Mouse (Mus musculus) liver, embryonic 11.5 days (tissue): ENCODE results near the gene Lrrc36. TPM values are rescaled to one million over a fixed set of nuclear protein-coding genes. Genes with fewer than 3 reads are reported as not detected.
A peak's percentile ranks its signal among the peaks of the same experiment; 100 is the strongest.

ENCODE experiments used
- ATAC-seq: fragments of 200-750 bp; cut with Nextera tagmentation; replicated peaks from 2 replicates; pipeline ENCODE4 v1.8.0; 2017; ENCODE audit warnings: moderate number of reproducible peaks, mild to moderate bottlenecking, moderate TSS enrichment, moderate library complexity; ENCODE audit not compliant: low FRiP score
- DNase-seq: peaks from one replicate; pipeline ENCODE4 v3.0.0-alpha.2; 2017; ENCODE audit warnings: low spot score
- H3K27ac ChIP-seq: fragments of 300-500 bp; sonication (generic); 2 replicates; pipeline ENCODE4 v1.5.1; 2014; ENCODE audit warnings: mild to moderate bottlenecking, low read depth, low read length, control low read depth
- H3K27me3 ChIP-seq: fragments of 300-500 bp; sonication (generic); replicated peaks from 2 replicates; pipeline ENCODE4 v1.6.1; 2014; ENCODE audit warnings: low read length, mixed read lengths; ENCODE audit not compliant: control insufficient read depth, insufficient read depth
- H3K36me3 ChIP-seq: fragments of 300-500 bp; sonication (generic); 2 replicates; pipeline ENCODE4 v1.6.1; 2014; ENCODE audit warnings: mild to moderate bottlenecking, low read length, moderate library complexity, mixed read lengths; ENCODE audit not compliant: control insufficient read depth, insufficient read depth
- H3K4me1 ChIP-seq: fragments of 300-500 bp; sonication (generic); replicated peaks from 2 replicates; pipeline ENCODE4 v1.6.1; 2014; ENCODE audit warnings: low read length, mixed read lengths; ENCODE audit not compliant: control insufficient read depth, insufficient read depth
- H3K4me2 ChIP-seq: fragments of 300-500 bp; sonication (generic); 2 replicates; pipeline ENCODE4 v1.6.1; 2014; ENCODE audit warnings: mild to moderate bottlenecking, control low read depth, moderate library complexity
- H3K4me3 ChIP-seq: fragments of 300-500 bp; sonication (generic); 2 replicates; pipeline ENCODE4 v1.5.1; 2014; ENCODE audit warnings: low read depth, low read length, control low read depth
- H3K9ac ChIP-seq: fragments of 300-500 bp; sonication (generic); 2 replicates; pipeline ENCODE4 v1.6.1; 2014; ENCODE audit warnings: low read depth, low read length, control low read depth
- H3K9me3 ChIP-seq: fragments of 300-500 bp; sonication (generic); 2 replicates; pipeline ENCODE4 v1.6.1; 2016; ENCODE audit warnings: low read length, inconsistent platforms, mixed read lengths; ENCODE audit not compliant: control insufficient read depth
- WGBS: fragments of 180-500 bp; shearing (Covaris S2); extraction: QIAGEN DNeasy Blood & Tissue Kit; methylation state at CpG from one replicate; pipeline ENCODE4 v1.1.7; 2014; 5-methylcytosine and 5-hydroxymethylcytosine counted together
- polyA plus RNA-seq: library from polyadenylated mRNA; unstranded; fragments of >200 nt; fragmentation: Nextera tagmentation; extraction: Ambion mirVana; gene quantifications from 2 replicates; pipeline ENCODE4 v1.2.1, GENCODE M21; 2014

Lrrc36 gene
- polyA plus RNA-seq, 1 experiment from 2014 or later: 0.19 TPM

GRCm38 (mm10) chr8:105448596-105448995, 35.2 kb downstream of the Lrrc36 start:
- Histone ChIP-seq H3K36me3 (no peaks in the 10 kb centered on the region), H3K27ac (peak overlapping the region; percentile 89), H3K9ac (peak overlapping the region; percentile 59), H3K4me3 (peak overlapping the region; percentile 8; the same call in 1 of the 2 replicates), H3K27me3 (peaks cover 5% of the 10 kb centered on the region; the same call in 1 of the 2 replicates), H3K4me2 (peak overlapping the region; percentile 67), H3K4me1 (peaks cover 15% of the 10 kb centered on the region), H3K9me3 (no peaks in the 10 kb centered on the region)
- 57% methylated on average over 5 of the region's 5 CpGs for WGBS
- peak; percentile 91 for ATAC-seq
- no peak for DNase-seq

DNA sequence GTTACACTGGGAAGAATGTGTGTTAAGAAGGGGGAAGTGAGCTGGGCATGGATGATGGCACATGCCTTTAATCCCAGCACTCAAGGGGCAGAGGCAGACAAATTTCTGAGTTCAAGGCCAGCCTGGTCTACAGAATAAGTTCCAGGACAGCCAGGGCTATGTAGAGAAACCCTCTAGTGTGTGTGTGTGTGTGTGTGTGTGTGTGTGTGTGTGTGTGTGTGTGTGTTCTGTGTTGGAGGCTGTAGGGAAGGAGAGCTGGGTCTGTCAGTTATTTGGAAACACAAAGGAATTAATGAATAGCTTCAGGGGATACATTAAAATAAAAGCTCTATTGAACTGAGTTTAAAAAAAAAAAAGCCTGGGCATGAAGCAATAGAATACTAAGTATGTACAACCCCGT, 37.6 kb downstream of the Lrrc36 start:
- H3K4me3 ChIP-seq: no peak overlapping the region
- H3K27ac ChIP-seq: no peak overlapping the region
- 67% methylated on average over 1 of the region's 1 CpGs for WGBS
- no peak overlapping the region for H3K9ac ChIP-seq
- H3K9me3 ChIP-seq: no peaks in the 10 kb centered on the region
- DNase-seq: no peak
- ATAC-seq: no peak
- peaks cover 5% of the 10 kb centered on the region; the same call in 1 of the 2 replicates for H3K27me3 ChIP-seq
- 0 out of 2 replicates have a peak, but pooled peaks cover 8% of the 10 kb centered on the region for H3K4me1 ChIP-seq
- no peak overlapping the region for H3K4me2 ChIP-seq
- no peaks in the 10 kb centered on the region for H3K36me3 ChIP-seq

DNA sequence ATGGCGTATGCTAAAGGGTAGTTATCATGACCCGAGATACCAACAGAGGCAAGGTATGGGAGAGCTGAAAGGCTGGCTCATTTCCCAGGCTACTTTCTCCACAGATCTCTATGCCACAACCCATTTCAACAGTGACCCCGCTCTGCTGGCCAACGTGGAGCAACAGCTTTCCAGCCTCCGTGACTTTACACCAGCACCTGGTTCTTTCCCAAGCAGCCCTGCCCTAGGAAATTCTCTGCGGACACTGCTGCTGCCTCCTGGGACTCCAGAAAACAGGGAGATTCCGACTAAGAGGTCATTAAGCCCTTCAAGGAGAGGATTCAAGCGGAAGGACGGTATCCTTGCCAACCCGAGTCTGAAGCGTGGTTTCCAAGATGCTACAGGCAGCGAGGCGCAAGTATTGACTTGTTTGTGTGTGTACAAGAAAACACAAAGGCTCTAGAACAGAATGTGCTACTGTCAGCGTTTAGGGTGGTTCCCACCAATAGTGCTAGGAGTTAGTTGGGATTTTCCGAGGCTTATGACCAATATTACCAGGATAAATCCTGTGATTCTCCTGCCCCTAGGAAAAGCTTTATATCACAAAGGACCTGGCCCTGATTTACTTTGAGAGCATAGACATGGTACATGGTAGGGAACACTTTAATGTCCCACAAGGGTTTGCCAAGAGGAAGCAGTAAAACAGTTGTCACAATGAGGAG, 38.7 kb downstream of the Lrrc36 start:
- Histone ChIP-seq H3K27ac (no peak overlapping the region), H3K9me3 (no peaks in the 10 kb centered on the region), H3K4me3 (no peak overlapping the region), H3K4me2 (no peak overlapping the region), H3K36me3 (no peaks in the 10 kb centered on the region), H3K9ac (no peak overlapping the region), H3K27me3 (peaks cover 5% of the 10 kb centered on the region; the same call in 1 of the 2 replicates), H3K4me1 (0 out of 2 replicates have a peak, but pooled peaks cover 8% of the 10 kb centered on the region)
- DNase-seq (no peak), ATAC-seq (no peak)
- WGBS: 61% methylated on average over 15 of the region's 15 CpGs

- 61% methylated on average over 5 of the region's 5 CpGs for WGBS
- ATAC-seq (no peak), DNase-seq (no peak)
- peaks cover 5% of the 10 kb centered on the region; the same call in 1 of the 2 replicates for H3K27me3 ChIP-seq
- H3K27ac ChIP-seq: no peak overlapping the region
- no peaks in the 10 kb centered on the region for H3K36me3 ChIP-seq
- H3K9ac ChIP-seq: no peak overlapping the region
- no peak overlapping the region for H3K4me3 ChIP-seq
- 0 out of 2 replicates have a peak, but pooled peaks cover 6% of the 10 kb centered on the region for H3K4me1 ChIP-seq
- no peak overlapping the region for H3K4me2 ChIP-seq
- H3K9me3 ChIP-seq: no peaks in the 10 kb centered on the region
Observed at GRCm38 (mm10) chr8:105453296-105453695, 39.9 kb downstream of the Lrrc36 start.

DNA sequence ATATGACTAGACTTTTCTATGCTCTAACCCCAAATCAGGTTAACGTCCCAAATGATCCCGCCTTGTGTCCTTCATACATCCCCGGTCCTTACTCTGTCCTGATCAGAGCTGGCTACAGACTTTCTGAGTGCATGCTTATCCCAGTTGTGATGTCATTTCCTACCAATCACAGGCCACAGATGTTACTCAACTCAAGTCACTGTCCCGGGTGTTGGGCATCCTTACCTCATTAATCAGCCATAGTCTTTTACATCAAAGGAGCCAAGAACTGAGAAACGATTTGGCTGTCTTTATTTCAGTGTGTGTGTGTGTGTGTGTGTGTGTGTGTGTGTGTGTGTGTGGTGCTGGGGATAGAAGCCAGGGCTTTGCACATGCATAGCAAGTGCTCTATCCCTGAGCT, 40.7 kb downstream of the Lrrc36 start:
- Histone ChIP-seq H3K9ac (no peak overlapping the region), H3K4me2 (no peak overlapping the region), H3K36me3 (no peaks in the 10 kb centered on the region), H3K4me3 (no peak overlapping the region), H3K27ac (no peak overlapping the region), H3K9me3 (no peaks in the 10 kb centered on the region), H3K4me1 (0 out of 2 replicates have a peak, but pooled peaks cover 4% of the 10 kb centered on the region), H3K27me3 (peaks cover 5% of the 10 kb centered on the region; the same call in 1 of the 2 replicates)
- 57% methylated on average over 5 of the region's 5 CpGs for WGBS
- no peak for ATAC-seq
- DNase-seq: no peak

- H3K4me3 ChIP-seq: no peak overlapping the region
- H3K4me1 ChIP-seq: no peaks in the 10 kb centered on the region
- peaks cover 5% of the 10 kb centered on the region; the same call in 1 of the 2 replicates for H3K27me3 ChIP-seq
- no peaks in the 10 kb centered on the region for H3K9me3 ChIP-seq
- peak overlapping the region; percentile 8; the same call in 1 of the 2 replicates for H3K9ac ChIP-seq
- DNase-seq: no peak
- 20% methylated on average over 10 of the region's 10 CpGs for WGBS
- no peak for ATAC-seq
- H3K27ac ChIP-seq: no peak overlapping the region
- peak overlapping the region; percentile 44 for H3K4me2 ChIP-seq
- H3K36me3 ChIP-seq: no peaks in the 10 kb centered on the region
Observed at GRCm38 (mm10) chr8:105455218-105455617, 41.8 kb downstream of the Lrrc36 start.

DNA sequence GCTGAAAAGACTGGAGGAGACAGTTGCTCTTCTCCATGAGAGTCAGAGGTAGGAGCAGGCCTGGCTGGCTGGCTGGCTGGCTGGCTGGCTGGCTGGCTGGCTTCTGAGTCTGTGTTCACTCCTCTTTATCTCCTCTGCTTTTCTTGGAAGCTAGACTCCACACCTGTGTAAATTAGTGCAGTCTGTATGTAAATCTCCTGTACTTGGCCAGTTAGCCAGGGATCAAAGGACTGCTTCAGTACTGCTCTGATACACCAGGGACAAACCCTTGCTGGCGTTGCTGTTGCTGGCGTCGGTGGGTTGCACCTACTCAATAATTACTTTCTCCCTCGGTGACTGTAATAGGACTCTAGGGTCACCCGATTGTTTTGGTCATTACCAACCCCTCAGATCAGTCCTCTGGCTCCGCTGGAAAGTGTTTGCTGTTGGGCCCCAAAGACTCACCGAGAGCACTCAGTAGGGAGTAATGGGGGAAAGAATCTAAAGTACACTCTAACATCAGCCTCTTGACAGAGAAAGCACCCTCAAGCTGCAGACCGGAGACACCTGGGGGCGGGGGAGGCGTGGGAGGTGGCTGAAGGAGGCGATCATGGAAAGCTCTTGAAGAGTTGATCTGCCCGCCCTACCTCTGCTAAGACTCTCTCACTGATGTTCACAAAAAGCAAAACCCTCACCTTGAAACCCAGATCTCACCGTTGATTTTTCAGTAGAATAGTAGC, 47.9 kb downstream of the Lrrc36 start:
- no peak for DNase-seq
- H3K27ac ChIP-seq: no peak overlapping the region
- H3K9me3 ChIP-seq: no peaks in the 10 kb centered on the region
- H3K4me1 ChIP-seq: no peaks in the 10 kb centered on the region
- no peak overlapping the region for H3K4me2 ChIP-seq
- no peak overlapping the region for H3K4me3 ChIP-seq
- ATAC-seq: no peak
- no peaks in the 10 kb centered on the region for H3K36me3 ChIP-seq
- peaks cover 3% of the 10 kb centered on the region for H3K27me3 ChIP-seq
- WGBS: 61% methylated on average over 13 of the region's 13 CpGs
- H3K9ac ChIP-seq: no peak overlapping the region

DNA sequence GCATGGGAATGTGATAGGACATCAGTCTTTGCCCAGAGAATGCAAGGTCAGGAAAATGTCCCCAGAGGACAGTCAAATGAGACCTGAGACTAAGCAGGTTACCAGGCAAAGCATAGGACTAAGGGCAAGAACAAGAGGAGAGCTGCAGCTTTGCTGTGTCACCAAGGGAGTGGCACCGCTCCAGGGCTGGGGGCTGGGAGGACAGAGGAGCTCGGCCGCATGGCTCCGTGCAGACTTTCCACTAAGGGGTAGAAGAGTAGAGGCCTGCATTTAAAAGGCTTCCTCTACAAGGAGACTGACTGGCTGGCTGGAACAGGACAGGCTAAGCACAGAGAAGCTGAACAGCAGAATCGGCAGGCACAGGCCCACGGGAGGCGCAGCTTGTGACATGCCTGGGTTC, 51.2 kb downstream of the Lrrc36 start:
- Histone ChIP-seq H3K4me1 (peaks cover 7% of the 10 kb centered on the region), H3K4me3 (no peak overlapping the region), H3K9me3 (no peaks in the 10 kb centered on the region), H3K4me2 (no peak overlapping the region), H3K27ac (no peak overlapping the region), H3K9ac (no peak overlapping the region), H3K27me3 (peaks cover 4% of the 10 kb centered on the region), H3K36me3 (no peaks in the 10 kb centered on the region)
- ATAC-seq (no peak), DNase-seq (no peak)
- 76% methylated on average over 7 of the region's 7 CpGs for WGBS
